Mouse (Mus musculus) megakaryocyte, embryonic 14.5 days (primary cell): ENCODE data around the gene Fosb.

ENCODE experiments used
- FLI1 ChIP-seq: IDR thresholded peaks from 2 replicates; pipeline ENCODE4 v1.6.1; 2012; ENCODE audit warnings: low read length, inconsistent platforms, mixed read lengths
- GATA1 ChIP-seq: IDR thresholded peaks from 3 replicates; pipeline ENCODE4 v1.6.1; 2012; ENCODE audit warnings: mixed read lengths, low read length, inconsistent platforms, borderline replicate concordance

DNA sequence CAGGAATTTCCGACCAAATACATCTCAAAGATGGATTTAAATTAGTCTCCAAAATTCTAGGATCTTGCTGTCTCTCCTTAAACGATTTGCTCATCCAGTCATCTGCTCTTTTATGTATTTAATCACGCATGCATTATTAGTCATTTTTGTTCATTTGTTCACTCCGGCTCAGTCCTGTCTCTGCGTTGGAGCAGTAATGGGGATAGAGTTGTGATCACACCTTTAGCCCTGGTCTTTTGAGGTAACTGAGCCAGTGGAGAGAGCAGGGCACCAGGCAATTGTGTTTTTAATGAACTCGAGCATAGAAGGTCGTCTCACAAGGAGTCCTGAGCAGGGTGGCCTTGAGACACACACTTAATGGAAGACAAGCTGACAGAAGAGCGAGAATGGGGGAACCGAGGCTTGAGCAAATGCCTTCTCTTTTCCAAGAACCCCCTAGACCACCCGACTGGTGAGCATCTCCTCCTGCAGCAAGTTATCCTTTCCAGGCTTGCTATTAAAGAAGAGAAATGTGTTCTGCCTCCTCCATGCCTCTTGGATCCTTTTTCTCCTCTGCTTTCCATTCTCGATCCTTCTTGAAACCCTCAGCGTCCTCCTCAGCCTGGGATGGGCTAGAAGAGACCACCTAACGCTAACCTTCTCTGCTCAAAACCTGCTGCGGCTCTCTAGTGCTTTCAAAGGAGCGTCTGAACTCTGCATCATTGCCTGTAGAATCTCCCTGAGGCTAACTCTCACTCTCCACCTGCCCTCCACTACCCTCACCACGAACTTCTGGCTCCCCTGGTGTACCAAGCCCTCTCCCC is 8.2 kb downstream of the Fosb start:
- TF ChIP-seq GATA1 (no peak), FLI1 (no peak)
